Mouse (Mus musculus) kidney, embryonic 15.5 days (tissue): ENCODE data around the gene Btbd35f24. TPM values are rescaled to one million over a fixed set of nuclear protein-coding genes. Genes with fewer than 3 reads are reported as not detected.
"Not testable (repeated sequence)": the region's sequence is repeated elsewhere in the genome, so short reads cannot be mapped to it uniquely, and the experiment has no call there.

Experiments
- ATAC-seq: fragments of 200-750 bp; cut with Nextera tagmentation; replicated peaks from 2 replicates; pipeline ENCODE4 v1.8.0; 2017; ENCODE audit warnings: moderate TSS enrichment; ENCODE audit not compliant: low FRiP score
- H3K27ac ChIP-seq: fragments of 300-500 bp; sonication (generic); 2 replicates; pipeline ENCODE4 v1.5.1; 2015; ENCODE audit warnings: mild to moderate bottlenecking, inconsistent platforms
- H3K27me3 ChIP-seq: fragments of 300-500 bp; sonication (generic); 2 replicates; pipeline ENCODE4 v1.6.1; 2015; ENCODE audit warnings: inconsistent platforms
- H3K36me3 ChIP-seq: fragments of 300-500 bp; sonication (generic); 2 replicates; pipeline ENCODE4 v1.6.1; 2015; ENCODE audit warnings: inconsistent platforms
- H3K4me1 ChIP-seq: fragments of 300-500 bp; sonication (generic); 2 replicates; pipeline ENCODE4 v1.6.1; 2015; ENCODE audit warnings: inconsistent platforms
- H3K4me2 ChIP-seq: fragments of 300-500 bp; sonication (generic); 2 replicates; pipeline ENCODE4 v1.6.1; 2015; ENCODE audit warnings: moderate library complexity, mild to moderate bottlenecking, inconsistent platforms
- H3K4me3 ChIP-seq: fragments of 300-500 bp; sonication (generic); replicated peaks from 2 replicates; pipeline ENCODE4 v1.5.1; 2015; ENCODE audit warnings: mild to moderate bottlenecking, inconsistent platforms
- H3K9ac ChIP-seq: fragments of 300-500 bp; sonication (generic); 2 replicates; pipeline ENCODE4 v1.6.1; 2015; ENCODE audit warnings: mild to moderate bottlenecking, inconsistent platforms
- H3K9me3 ChIP-seq: fragments of 300-500 bp; sonication (generic); replicated peaks from 2 replicates; pipeline ENCODE4 v1.6.1; 2016; ENCODE audit warnings: inconsistent platforms
- WGBS: fragments of 180-500 bp; shearing (Covaris S2); methylation state at CpG from one replicate; pipeline ENCODE4 v1.1.7; 2015; ENCODE audit warnings: mixed read lengths; 5-methylcytosine and 5-hydroxymethylcytosine counted together
- polyA plus RNA-seq: library from polyadenylated mRNA; unstranded; fragments of >200 nt; fragmentation: Nextera tagmentation; extraction: Ambion mirVana; gene quantifications from 2 replicates; pipeline ENCODE4 v1.2.1, GENCODE M21; 2015

Btbd35f24 gene
- polyA plus RNA-seq = not detected in 2 replicates

- H3K27me3 ChIP-seq, H3K4me1 ChIP-seq, H3K36me3 ChIP-seq, ATAC-seq, H3K4me3 ChIP-seq, H3K9me3 ChIP-seq, H3K9ac ChIP-seq, H3K4me2 ChIP-seq, H3K27ac ChIP-seq: not testable (repeated sequence)
- WGBS = 40% methylated on average over 1 of the region's 2 CpGs
These were observed at the start of gene Btbd35f24 for GRCm38 (mm10) chrX:3195727-3196126. Btbd35f24 (minus strand) TSS chrX:3195827.

Other genes with a start within 250 kb of the Btbd35f24 start
- not detected in 2 replicates for gene Btbd35f23, start 119.0 kb downstream of the Btbd35f24 start, polyA plus RNA-seq
- gene Btbd35f11, start 247.9 kb upstream of the Btbd35f24 start, polyA plus RNA-seq = not detected in 2 replicates